Mouse (Mus musculus) cerebellum, postnatal 36 days (tissue): ENCODE measurements around the gene Gtf3c6.

Experiments
- DNase-seq, 2 experiments: peaks; one replicate each; pipeline ENCODE4 v3.0.0; 2021 to 2022; ENCODE audit warnings: mixed read lengths in 2 of 2

The Gtf3c6 gene

DNA sequence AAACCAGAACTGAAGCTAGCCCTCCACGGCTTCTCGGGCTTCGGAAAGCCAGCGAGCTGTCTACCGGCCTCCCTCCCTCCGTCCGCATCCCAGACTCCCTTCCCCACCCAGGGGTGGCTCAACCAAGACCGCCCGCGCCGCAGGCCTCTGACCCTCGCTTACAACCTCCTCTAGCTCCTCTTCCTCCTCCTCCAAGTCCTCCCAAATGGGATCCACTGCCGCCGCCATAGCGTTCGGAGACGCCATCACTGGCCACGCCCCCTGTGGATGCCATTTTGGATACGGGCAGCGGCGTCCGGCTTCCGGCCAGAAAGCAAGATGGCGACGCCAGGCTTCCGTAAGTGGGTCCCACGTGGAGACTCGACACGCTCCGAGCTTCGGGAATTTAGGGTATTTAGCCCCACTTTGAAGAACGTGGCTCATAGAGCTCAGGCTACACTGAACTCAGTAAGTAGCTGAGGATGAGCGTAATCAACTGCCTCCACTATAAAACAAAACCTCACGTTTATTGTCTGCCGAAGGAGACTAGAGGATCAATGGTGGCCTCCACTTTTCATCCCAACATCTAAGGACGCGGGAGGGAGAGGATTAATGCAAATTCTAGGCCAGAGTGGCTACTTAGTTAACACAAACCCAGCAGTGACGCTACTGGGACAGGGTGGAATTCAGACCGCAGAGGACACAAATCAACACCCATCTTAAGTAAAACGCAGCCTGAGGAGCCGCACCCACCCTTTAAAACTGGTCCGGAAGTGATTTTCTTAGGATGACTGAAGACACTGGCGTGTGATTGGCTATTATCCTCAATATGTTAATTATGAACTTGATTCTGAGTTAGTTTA, at the start of gene Gtf3c6:
Gtf3c6 (minus strand) TSS at position 695 of the 842 bp plus-strand sequence.
- peak; percentile 93 to 95 for DNase-seq

DNA sequence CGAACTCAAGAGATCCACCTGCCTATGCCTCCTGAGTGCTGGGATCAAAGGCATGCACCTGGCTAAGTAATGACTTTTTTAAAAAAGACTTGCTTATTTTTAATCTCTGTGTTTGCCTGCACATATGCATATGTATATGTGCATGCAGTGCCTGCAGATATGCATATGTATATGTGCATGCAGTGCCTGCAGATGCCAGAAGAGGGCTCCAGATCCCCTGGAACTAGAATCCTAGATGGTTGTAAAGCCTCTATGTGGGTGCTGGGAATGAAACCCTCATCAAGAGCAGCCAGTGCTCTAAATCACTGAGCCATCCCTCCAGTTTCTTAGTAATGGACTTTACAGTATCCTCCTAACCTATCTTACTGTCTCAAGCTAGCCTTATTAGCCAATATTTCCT, 48.1 kb upstream of the Gtf3c6 start:
- DNase-seq = no peak

DNA sequence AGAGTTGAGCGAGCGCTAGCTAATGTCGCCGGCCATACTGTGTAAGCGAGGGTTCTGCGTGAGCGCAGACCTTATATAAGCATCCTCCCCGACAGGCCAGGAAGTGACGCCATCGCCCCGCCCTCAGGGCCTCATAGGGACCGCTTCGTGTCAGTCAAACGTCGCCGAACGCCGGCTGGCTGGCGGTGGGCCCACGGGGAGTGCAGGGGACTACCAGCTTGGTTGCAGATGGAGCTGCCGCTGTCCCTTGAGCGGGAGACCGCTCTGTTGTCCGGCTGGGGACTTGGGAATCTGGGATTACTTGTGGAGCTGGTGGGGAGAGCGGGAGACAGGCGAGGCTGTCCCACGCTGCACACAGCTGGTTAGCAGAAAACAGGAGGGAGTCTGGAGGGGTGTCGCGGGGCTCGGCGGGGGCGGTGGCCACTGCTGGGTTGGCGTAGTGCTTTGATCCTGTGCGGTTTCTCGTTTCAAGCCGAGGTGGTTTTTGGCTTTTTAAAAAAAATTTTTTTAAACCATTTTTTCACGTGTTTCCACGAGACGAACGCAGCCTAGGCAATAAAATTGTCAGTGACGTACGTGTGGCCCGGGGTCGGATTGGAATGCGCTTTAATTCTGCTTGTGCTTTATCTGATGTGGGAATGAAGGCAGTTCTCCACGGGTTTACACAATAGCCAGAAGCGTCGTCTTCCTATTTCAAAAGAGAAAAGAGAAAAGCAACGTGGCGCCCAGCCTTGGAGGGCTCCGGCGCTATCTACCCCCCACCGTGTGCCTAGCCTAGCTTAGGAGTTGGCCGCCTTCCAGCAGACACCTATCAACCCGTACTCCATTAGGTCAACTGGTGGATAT, 44.5 kb upstream of the Gtf3c6 start, which contains the start of gene Amd1:
Amd1 (minus strand) TSS at position 47 of the 846 bp plus-strand sequence.
- DNase-seq = peak; percentile 100

DNA sequence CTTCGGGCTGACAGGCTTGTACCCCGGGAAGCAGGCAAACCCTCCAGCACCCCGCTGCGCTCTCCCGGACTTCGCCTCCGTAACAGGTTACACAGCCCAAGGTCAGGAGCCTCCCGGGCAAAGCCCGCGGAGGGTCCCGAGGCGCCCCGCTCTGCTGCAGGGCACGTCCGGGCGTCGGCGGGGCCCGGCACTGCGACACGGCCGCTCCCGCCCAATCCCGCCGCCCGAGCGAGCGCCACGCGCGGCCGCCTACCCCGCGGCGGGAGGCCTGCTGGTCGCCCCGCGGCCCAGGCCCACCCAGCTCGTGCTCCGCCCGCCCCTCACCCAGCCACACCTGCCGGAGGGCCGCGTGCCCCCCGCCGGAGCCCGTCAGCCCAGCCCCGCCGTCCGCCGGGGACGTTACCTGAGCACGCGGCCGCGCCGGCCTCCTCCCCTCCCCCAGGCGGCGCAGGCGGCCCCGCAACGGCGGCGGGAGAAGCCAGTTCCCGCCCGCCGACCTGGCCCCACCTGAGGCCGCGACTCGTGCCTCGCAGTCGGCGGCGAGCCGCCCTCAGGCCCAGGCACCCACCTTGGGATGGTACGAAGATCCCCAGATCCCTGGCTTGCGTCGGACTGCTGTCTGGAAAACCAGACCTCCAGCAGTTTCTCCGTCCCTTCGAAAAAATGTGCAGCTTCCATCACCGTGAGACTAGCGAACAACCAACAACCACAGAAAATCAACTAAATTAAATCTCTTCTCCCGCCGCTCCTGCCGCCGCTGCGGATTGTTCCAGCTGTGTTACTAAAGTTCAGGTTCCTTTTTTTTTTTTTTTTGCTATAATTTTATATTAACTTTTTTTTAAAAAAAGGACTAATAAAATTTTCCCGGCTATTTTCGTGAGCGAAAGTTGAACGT, 43.5 kb upstream of the Gtf3c6 start:
- DNase-seq = peak; percentile 59 to 64

DNA sequence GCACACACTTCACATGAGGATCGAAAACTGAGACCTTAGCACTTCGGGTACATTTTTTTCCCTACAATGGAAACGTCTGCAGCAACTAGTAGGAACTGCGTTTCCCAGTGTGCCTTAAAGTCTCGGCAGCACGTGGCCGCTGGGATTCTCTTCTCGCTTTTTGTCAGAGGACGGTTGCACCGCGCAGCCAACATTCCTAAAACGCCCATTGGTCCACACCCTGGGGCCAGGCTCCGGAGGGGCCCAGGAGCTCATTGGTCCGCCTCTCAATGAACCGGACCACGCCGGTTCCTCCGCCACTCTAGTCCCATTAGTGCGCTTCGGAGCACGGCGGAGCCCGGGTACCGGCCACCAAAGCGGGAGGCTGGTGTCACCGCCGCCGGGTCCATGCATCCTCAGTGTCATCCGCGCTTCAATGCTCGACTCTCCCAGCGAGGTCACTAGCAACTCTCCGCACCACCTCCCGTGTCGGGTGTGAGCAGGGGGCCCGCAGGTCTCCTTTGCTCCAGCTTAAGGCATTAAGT, 42.8 kb upstream of the Gtf3c6 start:
- DNase-seq = peak; percentile 71 to 82

DNA sequence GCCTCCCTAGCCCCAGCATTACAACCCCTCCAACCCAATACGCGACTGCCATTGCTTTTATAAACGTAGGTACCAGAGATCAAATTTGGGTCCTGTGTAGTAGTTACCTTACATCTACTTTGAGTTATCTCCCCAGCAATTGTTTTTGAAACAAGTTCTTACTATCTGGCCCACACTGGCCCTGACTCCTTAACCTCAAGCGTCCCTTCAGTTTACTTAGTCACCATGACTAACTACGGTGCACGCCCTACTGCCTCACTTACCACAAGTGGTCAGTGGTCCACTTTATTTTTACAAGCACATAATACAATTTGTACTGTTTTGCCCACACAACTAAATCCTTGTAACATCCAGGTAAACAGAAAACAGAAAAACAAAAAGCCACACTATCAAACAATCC, 34.7 kb upstream of the Gtf3c6 start:
- DNase-seq = no peak

DNA sequence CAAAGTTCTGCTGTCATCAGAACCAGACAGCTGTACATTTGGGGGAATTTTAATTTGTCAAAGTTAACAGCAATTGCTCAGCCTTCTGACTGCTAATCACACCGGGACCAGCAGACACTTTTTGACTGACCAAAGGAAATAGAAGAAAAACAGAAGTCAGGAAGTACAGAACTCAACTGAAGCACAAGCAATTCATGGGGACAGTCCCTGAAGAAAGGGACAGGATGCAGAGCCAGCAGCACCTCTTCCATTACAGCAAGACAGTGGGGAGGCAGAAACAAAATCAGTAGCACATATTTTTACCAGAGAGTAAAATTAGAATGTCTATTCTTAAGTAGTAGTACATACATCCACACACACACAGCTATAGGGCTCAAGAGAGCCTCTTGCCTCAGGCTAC, 28.9 kb upstream of the Gtf3c6 start:
- DNase-seq = no peak

DNA sequence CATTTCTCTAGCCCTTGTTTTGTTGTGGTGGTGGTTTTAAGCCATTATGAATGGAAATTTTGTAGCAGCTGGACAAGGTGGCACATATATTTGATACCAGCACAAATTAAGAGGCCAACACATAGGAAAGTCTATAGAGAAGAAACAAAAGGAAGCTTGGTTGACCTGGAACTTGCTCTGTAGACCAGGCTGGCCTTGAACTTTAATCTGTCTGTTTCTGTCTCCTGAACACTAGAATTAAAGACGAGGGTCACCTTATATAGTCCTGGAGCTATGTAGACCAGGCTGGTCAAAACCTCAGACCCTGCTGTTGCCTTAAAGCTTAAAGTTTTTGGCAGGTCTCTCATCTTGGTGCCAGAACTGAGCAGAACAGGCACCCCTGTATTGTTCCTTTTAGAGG, 27.7 kb upstream of the Gtf3c6 start:
- no peak for DNase-seq

DNA sequence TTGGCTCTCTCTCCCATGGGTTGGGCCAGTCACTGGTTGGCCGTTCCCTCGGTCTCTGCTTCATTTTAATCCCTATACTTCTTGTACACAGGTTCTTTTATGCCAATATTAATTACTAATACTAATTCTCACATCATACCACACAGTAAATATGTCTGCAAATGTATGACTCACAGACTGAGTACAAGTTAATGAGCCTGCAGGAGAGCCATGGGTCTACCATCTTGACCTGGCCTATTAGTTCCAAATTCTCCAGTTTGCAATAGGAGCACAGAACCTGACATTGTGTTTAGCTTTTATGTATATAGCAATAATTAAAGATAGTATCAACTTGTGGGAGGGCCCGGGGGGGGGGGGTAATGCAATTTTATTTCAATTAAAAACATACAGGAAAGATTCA, 27.1 kb upstream of the Gtf3c6 start:
- no peak for DNase-seq

DNA sequence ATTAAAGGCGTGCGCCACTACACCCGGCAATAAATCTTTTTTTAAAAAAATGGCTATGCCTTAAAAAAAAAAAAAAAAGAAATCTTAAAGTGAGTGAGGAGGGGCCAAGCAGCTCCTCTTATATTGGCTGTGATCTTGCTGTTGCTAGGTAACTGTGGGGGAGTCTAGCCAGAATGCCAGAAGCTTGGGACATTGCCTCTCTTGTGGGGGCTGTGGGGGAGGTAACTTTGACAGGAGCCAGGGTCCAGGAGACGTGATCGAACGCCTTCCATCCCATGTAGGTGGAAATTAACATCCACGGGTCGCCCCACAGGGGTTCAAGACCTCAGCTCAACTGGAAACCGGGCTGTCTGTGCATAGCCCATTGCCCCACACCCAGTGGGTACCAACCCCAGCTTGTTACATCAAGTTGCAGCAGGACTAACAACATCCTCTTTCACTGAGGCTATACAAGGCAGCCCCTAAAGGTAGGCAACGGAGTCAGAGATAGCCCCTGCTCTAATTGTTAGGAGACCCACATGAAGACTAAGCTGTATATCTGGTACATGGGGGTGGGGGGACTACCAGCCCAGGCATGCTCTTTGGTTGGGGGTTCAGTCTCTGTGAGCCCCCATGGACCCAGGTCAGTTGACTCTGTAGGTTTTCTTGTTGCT, 26.4 kb upstream of the Gtf3c6 start:
- no peak for DNase-seq

DNA sequence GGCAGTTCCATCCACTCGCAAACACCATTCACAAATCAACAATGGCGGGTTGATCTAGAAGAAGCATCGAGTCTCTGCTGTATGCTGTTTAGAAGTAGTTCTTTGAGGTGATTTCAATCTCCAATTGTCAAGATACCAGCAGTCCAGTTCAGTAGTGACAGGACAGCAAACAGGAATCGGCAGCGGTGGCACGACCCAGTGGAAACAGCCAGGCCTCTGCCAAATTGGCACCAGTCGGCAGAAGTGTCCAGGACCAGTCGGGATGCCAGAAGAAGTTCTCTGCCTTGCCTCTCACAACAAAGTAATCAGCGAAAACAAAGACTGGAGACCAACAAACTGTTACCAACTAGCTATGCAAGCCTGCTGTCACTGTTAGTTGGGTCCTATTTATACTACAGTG, 25.7 kb upstream of the Gtf3c6 start:
- DNase-seq = no peak

DNA sequence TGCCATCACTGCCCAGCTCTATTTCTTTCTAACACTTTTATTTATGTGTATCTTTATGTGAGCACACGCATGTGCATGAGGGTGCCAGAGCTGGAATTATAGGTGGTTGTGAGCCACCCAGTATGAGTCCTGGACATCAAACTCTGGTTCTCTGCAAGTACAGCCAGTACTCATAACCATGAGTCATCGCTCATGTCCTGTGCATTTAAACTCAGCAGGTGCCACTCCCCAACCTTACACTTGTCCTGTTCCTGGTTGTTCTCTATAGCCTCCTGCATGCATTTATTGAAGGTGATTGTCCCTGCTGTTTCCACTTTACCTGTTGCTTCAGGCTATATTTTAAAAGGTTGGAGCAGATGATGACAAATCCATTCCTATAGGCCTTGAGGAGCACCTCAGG, 23.7 kb upstream of the Gtf3c6 start:
- no peak for DNase-seq

DNA sequence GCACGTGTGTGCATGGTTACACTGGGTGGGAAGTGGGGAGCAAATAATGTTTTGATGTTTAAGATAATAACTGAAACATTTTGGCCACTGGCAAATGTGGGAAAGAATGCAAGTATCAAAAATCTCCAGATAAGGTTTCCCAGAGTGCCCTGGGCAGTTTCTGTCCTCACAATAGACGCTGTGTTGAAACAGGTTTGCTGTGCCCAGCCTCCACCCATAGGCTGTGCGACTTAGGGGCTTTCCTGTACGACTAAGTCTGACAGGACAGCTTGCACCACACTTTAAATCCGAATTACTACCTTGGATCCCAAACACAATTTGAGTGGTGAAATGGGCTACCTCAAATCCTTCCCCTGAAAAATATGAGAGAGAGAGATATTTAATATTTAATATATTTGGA, 20.4 kb upstream of the Gtf3c6 start:
- DNase-seq = no peak

DNA sequence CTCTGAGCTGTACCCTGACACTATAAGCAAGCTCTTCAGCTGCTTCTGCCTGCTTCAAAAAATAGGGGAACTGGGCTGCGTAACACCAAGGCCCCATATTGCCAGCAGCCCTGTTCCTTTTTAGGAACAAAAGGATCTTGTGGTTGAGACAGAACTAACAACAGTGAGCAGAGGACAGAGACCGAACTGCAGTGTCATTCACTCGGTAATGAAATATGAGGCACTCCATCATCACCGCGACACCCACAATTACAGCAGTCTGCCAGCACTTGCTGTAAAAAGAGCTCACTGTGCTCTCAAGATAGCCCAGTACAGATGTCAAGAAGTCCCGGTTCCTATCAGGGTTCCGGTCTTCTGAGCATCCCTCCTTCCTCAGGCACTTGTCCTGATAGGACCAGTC, 18.1 kb upstream of the Gtf3c6 start:
- DNase-seq = no peak

DNA sequence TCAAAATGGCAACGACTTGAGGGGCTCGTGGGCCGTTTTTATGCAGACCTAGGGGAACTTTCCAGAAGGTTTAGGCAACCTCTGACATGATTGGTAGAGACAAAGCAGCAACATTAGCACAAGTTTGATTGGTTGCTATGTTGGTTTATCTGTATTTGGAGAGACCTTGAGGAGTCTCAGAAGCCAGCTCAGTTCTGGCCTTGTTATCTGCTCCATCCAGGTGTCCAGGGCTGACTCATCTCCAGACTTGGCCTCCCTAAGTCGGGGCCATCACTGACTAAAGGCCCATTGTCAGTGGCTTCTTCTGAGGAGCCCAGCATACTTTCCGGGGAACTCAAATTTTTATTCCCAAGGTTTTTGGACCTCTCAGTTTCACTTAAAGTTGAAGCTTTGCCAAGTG, 16.0 kb upstream of the Gtf3c6 start:
- DNase-seq = no peak

DNA sequence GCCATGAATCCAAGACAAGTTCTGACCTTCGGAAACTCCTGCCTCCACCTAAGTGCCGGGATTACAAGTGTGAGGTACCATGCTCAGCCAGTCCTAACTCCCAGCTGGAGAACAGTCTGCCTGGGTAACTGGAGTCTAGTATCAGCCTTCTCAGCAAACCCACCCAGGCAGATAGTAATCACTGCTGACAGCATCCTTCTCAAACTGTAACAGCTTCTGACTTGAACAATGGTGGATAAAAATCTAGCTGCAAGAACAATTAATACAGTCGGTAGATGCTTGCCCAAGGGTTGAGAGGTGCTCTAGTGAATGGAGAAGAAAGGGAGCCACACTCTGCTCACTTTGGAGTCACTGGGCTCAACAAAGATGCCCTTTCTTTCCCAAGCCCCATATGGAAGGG, 13.3 kb upstream of the Gtf3c6 start:
- DNase-seq = no peak

DNA sequence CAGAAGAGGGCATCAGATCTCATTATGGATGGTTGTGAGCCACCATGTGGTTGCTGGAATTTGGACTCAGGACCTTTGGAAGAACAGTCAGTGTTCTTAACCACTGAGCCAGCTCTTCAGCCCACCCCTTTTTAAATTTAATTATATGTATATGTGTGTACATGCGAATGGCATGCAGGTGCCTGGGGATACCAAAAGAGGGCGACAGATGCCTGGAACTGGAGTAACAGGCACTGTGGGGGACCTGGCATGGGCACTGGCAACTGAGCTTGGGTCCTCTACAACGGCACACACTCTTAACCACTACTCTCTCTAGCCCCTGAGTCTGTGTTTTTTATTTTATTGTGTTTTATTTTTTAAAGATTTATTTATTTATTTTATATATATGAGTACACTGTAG, 7.0 kb upstream of the Gtf3c6 start:
- DNase-seq = no peak

DNA sequence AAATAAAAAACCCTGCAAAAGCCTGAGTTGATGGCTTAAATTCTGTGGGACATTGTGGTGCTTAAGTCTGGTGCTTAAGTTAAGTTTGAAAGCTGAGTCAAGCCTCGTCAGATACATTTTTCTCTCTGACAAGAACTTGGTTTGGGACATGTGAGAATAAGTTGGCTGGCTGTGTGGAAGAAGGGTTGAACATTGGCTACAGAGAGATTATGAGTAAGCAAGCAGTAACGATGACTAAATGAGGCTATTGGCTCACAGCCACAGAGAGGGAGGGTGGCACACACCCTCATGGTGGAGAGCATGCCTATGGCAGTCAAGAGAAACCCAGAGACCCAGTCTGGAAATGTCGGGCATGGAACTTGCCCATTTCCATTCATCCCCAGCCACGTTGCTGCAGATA, 5.8 kb upstream of the Gtf3c6 start:
- DNase-seq = no peak

DNA sequence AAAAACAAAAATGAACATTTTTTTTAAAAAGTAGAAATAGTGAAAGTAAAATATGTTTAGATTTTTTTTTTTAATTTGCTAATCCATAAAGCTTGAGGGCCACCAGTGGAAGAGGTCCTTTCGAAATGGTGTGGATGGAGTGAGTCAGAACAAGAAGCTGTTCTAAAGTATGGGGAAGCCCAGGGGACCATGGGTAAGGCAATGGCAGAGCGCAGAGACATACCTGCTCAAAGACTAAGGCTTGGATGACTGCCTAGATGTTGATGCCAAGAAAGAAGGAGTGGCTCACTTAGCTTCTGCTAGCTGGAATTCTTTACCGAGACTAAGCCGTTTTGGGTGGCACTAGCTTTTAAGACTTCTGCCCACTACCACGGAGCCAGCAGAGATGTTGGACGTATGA, 4.3 kb upstream of the Gtf3c6 start:
- no peak for DNase-seq

DNA sequence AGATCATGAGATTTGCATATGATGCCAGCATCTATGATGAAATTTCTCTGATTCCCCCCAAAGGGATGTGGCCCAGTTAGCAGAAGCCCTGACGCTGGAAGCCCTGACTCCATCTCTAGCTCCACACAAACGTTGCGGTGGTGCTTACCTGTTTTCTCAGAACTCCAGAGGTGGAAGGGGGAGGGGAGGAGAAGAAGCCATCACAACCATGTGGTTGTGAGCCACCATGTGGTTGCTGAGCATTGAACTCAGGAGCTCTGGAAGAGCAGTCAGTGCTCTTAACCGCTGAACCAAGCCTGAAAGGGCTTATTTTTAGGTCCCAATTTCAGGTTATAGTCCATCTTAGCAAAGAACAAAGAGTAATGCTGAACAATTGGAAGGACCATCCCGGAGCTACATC, 2.4 kb upstream of the Gtf3c6 start:
- DNase-seq = no peak

DNA sequence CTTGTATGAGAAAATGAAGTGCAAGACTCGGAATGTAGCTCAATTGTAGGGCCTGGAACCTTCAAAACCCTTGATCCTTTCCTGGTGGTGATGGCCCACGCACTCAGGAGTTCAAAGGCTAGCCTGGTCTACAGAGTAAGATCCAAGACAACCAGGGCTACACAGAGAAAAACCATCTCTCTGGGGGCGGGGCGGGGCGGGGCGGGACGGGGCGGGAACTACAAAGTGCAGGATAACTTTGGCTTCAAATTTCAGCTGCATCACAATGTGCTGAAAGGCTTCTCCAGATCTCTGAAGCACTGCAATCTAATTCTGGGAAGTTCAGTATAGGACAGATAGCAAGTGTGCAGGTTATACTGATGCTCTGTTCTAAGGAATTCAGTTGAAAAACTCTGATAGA, 1.6 kb upstream of the Gtf3c6 start:
- DNase-seq = no peak

DNA sequence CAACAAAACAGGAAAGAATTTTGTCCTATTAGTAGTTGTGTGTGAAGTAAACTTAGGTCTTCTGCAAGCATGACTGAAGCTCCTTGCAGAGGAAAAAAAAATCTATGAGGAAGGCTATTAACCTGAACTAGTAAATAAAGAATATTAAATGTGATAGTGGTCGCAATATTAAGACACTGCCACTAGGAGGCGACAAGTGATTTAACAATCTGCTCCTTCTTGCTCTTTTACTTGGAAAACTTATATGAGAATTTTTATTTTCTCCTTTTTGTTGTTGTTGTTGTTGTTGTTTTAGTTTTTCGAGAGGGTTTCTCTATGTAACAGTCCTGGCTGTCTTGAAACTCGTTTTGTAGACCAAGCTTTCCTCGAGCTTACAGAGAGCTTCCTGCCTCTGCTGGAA, 1.1 kb upstream of the Gtf3c6 start:
- peak; percentile 12 to 67 for DNase-seq
